Mouse (Mus musculus): Measurements from ENCODE around the gene Hoxb2. TPM values are rescaled to one million over a fixed set of nuclear protein-coding genes. Genes with fewer than 3 reads are reported as not detected.

The Hoxb2 gene
- polyA plus RNA-seq, 1 experiment from 2014 or later = 4.4 TPM

GRCm38 (mm10) chr11:96348988-96349387 lies 1.3 kb upstream of the Hoxb2 start:
- no peaks in the 10 kb centered on the region for H3K36me3 ChIP-seq
- no peak for ATAC-seq
- peaks cover 23% of the 10 kb centered on the region for H3K4me1 ChIP-seq
- H3K4me3 ChIP-seq = no peak overlapping the region
- 57% methylated on average over 3 of the region's 3 CpGs for WGBS (ENCODE audit: insufficient replicate concordance)
- H3K9me3 ChIP-seq (replicated peaks) = no peaks in the 10 kb centered on the region
- H3K9ac ChIP-seq = no peak overlapping the region
- peaks cover 96% of the 10 kb centered on the region for H3K27me3 ChIP-seq (replicated peaks)
- no peak overlapping the region for H3K27ac ChIP-seq
- H3K4me2 ChIP-seq = no peak overlapping the region

- 29% methylated on average over 14 of the region's 14 CpGs for WGBS (ENCODE audit: insufficient replicate concordance)
- 0 out of 2 replicates have a peak overlapping the region, but pooled peaks have one; percentile 26 for H3K27ac ChIP-seq
- H3K4me1 ChIP-seq = peaks cover 23% of the 10 kb centered on the region
- H3K9ac ChIP-seq = no peak overlapping the region
- no peaks in the 10 kb centered on the region for H3K9me3 ChIP-seq (replicated peaks)
- ATAC-seq = no peak
- no peaks in the 10 kb centered on the region for H3K36me3 ChIP-seq
- H3K4me2 ChIP-seq = no peak overlapping the region
- peaks cover 96% of the 10 kb centered on the region for H3K27me3 ChIP-seq (replicated peaks)
- no peak overlapping the region for H3K4me3 ChIP-seq
These were observed 609 bp upstream of the Hoxb2 start for GRCm38 (mm10) chr11:96349491-96350340.

GRCm38 (mm10) chr11:96350791-96351190 lies 466 bp downstream of the Hoxb2 start:
- H3K4me1 ChIP-seq = peaks cover 16% of the 10 kb centered on the region
- no peaks in the 10 kb centered on the region for H3K9me3 ChIP-seq (replicated peaks)
- H3K36me3 ChIP-seq = no peaks in the 10 kb centered on the region
- 58% methylated on average over 2 of the region's 2 CpGs for WGBS (ENCODE audit: insufficient replicate concordance)
- H3K9ac ChIP-seq = no peak overlapping the region
- no peak for ATAC-seq
- peak overlapping the region; percentile 54; the same call in 1 of the 2 replicates for H3K27ac ChIP-seq
- H3K4me2 ChIP-seq = no peak overlapping the region
- peaks cover 93% of the 10 kb centered on the region for H3K27me3 ChIP-seq (replicated peaks)
- no peak overlapping the region for H3K4me3 ChIP-seq

GRCm38 (mm10) chr11:96351312-96351711 lies 987 bp downstream of the Hoxb2 start:
- no peak for ATAC-seq
- no peaks in the 10 kb centered on the region for H3K9me3 ChIP-seq (replicated peaks)
- peaks cover 11% of the 10 kb centered on the region for H3K4me1 ChIP-seq
- H3K27me3 ChIP-seq (replicated peaks) = peaks cover 93% of the 10 kb centered on the region
- H3K27ac ChIP-seq = peak overlapping the region; percentile 81; the same call in 1 of the 2 replicates
- H3K4me3 ChIP-seq = no peak overlapping the region
- H3K4me2 ChIP-seq = peak overlapping the region; percentile 25; the same call in 1 of the 2 replicates
- WGBS (ENCODE audit: insufficient replicate concordance) = 19% methylated on average over 11 of the region's 11 CpGs
- no peak overlapping the region for H3K9ac ChIP-seq
- no peaks in the 10 kb centered on the region for H3K36me3 ChIP-seq

GRCm38 (mm10) chr11:96351831-96352230 lies 1.5 kb downstream of the Hoxb2 start:
- Histone ChIP-seq H3K27ac (peak overlapping the region; percentile 81), H3K36me3 (no peaks in the 10 kb centered on the region), H3K4me1 (peaks cover 9% of the 10 kb centered on the region; the same call in 1 of the 2 replicates), H3K9ac (peak overlapping the region; percentile 63), H3K4me2 (peak overlapping the region; percentile 25; the same call in 1 of the 2 replicates), H3K27me3 (replicated peaks) (peaks cover 92% of the 10 kb centered on the region), H3K9me3 (replicated peaks) (no peaks in the 10 kb centered on the region), H3K4me3 (peak overlapping the region; percentile 54)
- no peak for ATAC-seq
- WGBS (ENCODE audit: insufficient replicate concordance) = 6% methylated on average over 22 of the region's 22 CpGs

GRCm38 (mm10) chr11:96352691-96353521 lies 2.6 kb downstream of the Hoxb2 start:
- no peak for ATAC-seq
- peaks cover 7% of the 10 kb centered on the region; the same call in 1 of the 2 replicates for H3K4me1 ChIP-seq
- peak overlapping the region; percentile 63 for H3K9ac ChIP-seq
- H3K27ac ChIP-seq = peak overlapping the region; percentile 81
- under 1% methylated on average over 73 of the region's 75 CpGs for WGBS (ENCODE audit: insufficient replicate concordance)
- peak overlapping the region; percentile 54 for H3K4me3 ChIP-seq
- no peaks in the 10 kb centered on the region for H3K36me3 ChIP-seq
- peak overlapping the region; percentile 52 for H3K4me2 ChIP-seq
- H3K27me3 ChIP-seq (replicated peaks) = peaks cover 94% of the 10 kb centered on the region
- no peaks in the 10 kb centered on the region for H3K9me3 ChIP-seq (replicated peaks)

- Histone ChIP-seq H3K9me3 (replicated peaks) (no peaks in the 10 kb centered on the region), H3K4me3 (peak overlapping the region; percentile 54), H3K36me3 (no peaks in the 10 kb centered on the region), H3K27ac (peak overlapping the region; percentile 81), H3K9ac (peak overlapping the region; percentile 63), H3K4me1 (0 out of 2 replicates have a peak, but pooled peaks cover 2% of the 10 kb centered on the region), H3K4me2 (peak overlapping the region; percentile 52), H3K27me3 (replicated peaks) (peaks cover 92% of the 10 kb centered on the region)
- ATAC-seq = no peak
- 6% methylated on average over 14 of the region's 14 CpGs for WGBS (ENCODE audit: insufficient replicate concordance)
These were observed 3.2 kb downstream of the Hoxb2 start for GRCm38 (mm10) chr11:96353522-96353841.

GRCm38 (mm10) chr11:96353939-96354338 lies 3.6 kb downstream of the Hoxb2 start:
- Histone ChIP-seq H3K36me3 (no peaks in the 10 kb centered on the region), H3K4me3 (peak overlapping the region; percentile 26), H3K27me3 (replicated peaks) (peaks cover 88% of the 10 kb centered on the region), H3K27ac (peak overlapping the region; percentile 43; the same call in 1 of the 2 replicates), H3K9ac (peak overlapping the region; percentile 55), H3K4me1 (no peaks in the 10 kb centered on the region), H3K4me2 (peak overlapping the region; percentile 50), H3K9me3 (replicated peaks) (no peaks in the 10 kb centered on the region)
- WGBS (ENCODE audit: insufficient replicate concordance) = 21% methylated on average over 8 of the region's 8 CpGs
- ATAC-seq = no peak

- no peak for ATAC-seq
- no peaks in the 10 kb centered on the region for H3K4me1 ChIP-seq
- no peaks in the 10 kb centered on the region for H3K9me3 ChIP-seq (replicated peaks)
- peak overlapping the region; percentile 26 for H3K4me3 ChIP-seq
- peak overlapping the region; percentile 55 for H3K9ac ChIP-seq
- H3K4me2 ChIP-seq = peak overlapping the region; percentile 50
- no peaks in the 10 kb centered on the region for H3K36me3 ChIP-seq
- H3K27me3 ChIP-seq (replicated peaks) = peaks cover 85% of the 10 kb centered on the region
- 2% methylated on average over 25 of the region's 25 CpGs for WGBS (ENCODE audit: insufficient replicate concordance)
- peak overlapping the region; percentile 43 for H3K27ac ChIP-seq
These were observed 4.1 kb downstream of the Hoxb2 start for GRCm38 (mm10) chr11:96354376-96354775.

- no peak for ATAC-seq
- no peaks in the 10 kb centered on the region for H3K36me3 ChIP-seq
- H3K27me3 ChIP-seq (replicated peaks) = peaks cover 85% of the 10 kb centered on the region
- H3K4me2 ChIP-seq = peak overlapping the region; percentile 50
- no peaks in the 10 kb centered on the region for H3K9me3 ChIP-seq (replicated peaks)
- H3K4me3 ChIP-seq = peak overlapping the region; percentile 26; the same call in 1 of the 2 replicates
- H3K9ac ChIP-seq = 0 out of 2 replicates have a peak overlapping the region, but pooled peaks have one; percentile 55
- 12% methylated on average over 9 of the region's 9 CpGs for WGBS (ENCODE audit: insufficient replicate concordance)
- H3K27ac ChIP-seq = peak overlapping the region; percentile 43; the same call in 1 of the 2 replicates
- H3K4me1 ChIP-seq = no peaks in the 10 kb centered on the region
These were observed 4.5 kb downstream of the Hoxb2 start for GRCm38 (mm10) chr11:96354801-96355311.

GRCm38 (mm10) chr11:96363807-96364206 lies 13.5 kb downstream of the Hoxb2 start:
- no peak for ATAC-seq

More at GRCm38 (mm10) chr11:96363807-96364206, 13.5 kb downstream of the Hoxb2 start:
- Histone ChIP-seq H3K4me1 (no peaks in the 10 kb centered on the region), H3K9me3 (replicated peaks) (no peaks in the 10 kb centered on the region), H3K27ac (no peak overlapping the region), H3K4me2 (no peak overlapping the region), H3K9ac (no peak overlapping the region), H3K36me3 (no peaks in the 10 kb centered on the region), H3K4me3 (no peak overlapping the region), H3K27me3 (replicated peaks) (peaks cover 75% of the 10 kb centered on the region)
- 12% methylated on average over 5 of the region's 5 CpGs for WGBS (ENCODE audit: insufficient replicate concordance)
